Mouse (Mus musculus): ENCODE data around the gene Spon2. TPM values are rescaled to one million over a fixed set of nuclear protein-coding genes. Genes with fewer than 3 reads are reported as not detected.

Spon2 gene
- polyA plus RNA-seq, 1 experiment from 2014 or later, result 4.9 TPM

GRCm38 (mm10) chr5:33214723-33215122 lies 3.5 kb downstream of the Spon2 start:
- no peak for ATAC-seq (ENCODE audit: insufficient number of reproducible peaks, insufficient read depth, low FRiP score, low TSS enrichment, low read depth)
- Histone ChIP-seq H3K36me3 (no peaks in the 10 kb centered on the region), H3K27me3 (no peaks in the 10 kb centered on the region), H3K9ac (no peak overlapping the region), H3K27ac (no peak overlapping the region), H3K9me3 (no peaks in the 10 kb centered on the region), H3K4me1 (peaks cover 21% of the 10 kb centered on the region), H3K4me2 (no peak overlapping the region), H3K4me3 (no peak overlapping the region)
- 71% methylated on average over 4 of the region's 4 CpGs for WGBS

DNA sequence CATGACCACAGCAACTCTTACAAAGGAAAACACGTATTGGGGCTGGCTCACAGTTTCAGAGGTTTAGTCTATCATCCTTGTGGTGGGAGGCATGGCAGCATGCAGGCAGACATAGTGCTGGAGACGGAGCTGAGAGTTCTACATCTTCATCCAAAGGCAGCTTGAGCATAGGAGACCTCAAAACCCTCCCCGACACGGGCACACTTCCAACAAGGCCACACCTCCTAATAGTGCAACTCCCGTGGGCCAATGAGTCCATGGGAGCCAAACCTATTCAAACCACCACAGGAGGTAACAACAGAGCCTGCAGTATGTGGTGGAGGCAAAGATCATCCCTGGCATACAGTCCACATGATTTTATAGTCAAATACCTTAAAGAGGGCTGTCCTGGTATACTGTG lies 7.0 kb downstream of the Spon2 start:
- ATAC-seq (ENCODE audit: insufficient number of reproducible peaks, insufficient read depth, low FRiP score, low TSS enrichment, low read depth), result no peak
- WGBS, result 78% methylated on average over 5 of the region's 5 CpGs

GRCm38 (mm10) chr5:33210515-33210914 lies 7.7 kb downstream of the Spon2 start:
- Histone ChIP-seq H3K4me2 (no peak overlapping the region), H3K27ac (no peak overlapping the region), H3K4me1 (no peaks in the 10 kb centered on the region), H3K9ac (no peak overlapping the region), H3K4me3 (no peak overlapping the region), H3K27me3 (no peaks in the 10 kb centered on the region), H3K9me3 (no peaks in the 10 kb centered on the region), H3K36me3 (no peaks in the 10 kb centered on the region)
- ATAC-seq (ENCODE audit: insufficient number of reproducible peaks, insufficient read depth, low FRiP score, low TSS enrichment, low read depth), result no peak
- WGBS, result 88% methylated on average over 3 of the region's 3 CpGs

More for the DNA sequence above, 7.0 kb downstream of the Spon2 start:
- Histone ChIP-seq H3K4me1 (no peaks in the 10 kb centered on the region), H3K36me3 (no peaks in the 10 kb centered on the region), H3K9me3 (no peaks in the 10 kb centered on the region), H3K27ac (no peak overlapping the region), H3K4me3 (no peak overlapping the region), H3K4me2 (no peak overlapping the region), H3K9ac (no peak overlapping the region), H3K27me3 (no peaks in the 10 kb centered on the region)

GRCm38 (mm10) chr5:33208533-33209245 lies 9.6 kb downstream of the Spon2 start:
- Histone ChIP-seq H3K4me2 (no peak overlapping the region), H3K4me1 (no peaks in the 10 kb centered on the region), H3K4me3 (no peak overlapping the region), H3K9me3 (no peaks in the 10 kb centered on the region), H3K9ac (no peak overlapping the region), H3K27me3 (no peaks in the 10 kb centered on the region), H3K36me3 (no peaks in the 10 kb centered on the region), H3K27ac (no peak overlapping the region)
- no peak for ATAC-seq (ENCODE audit: insufficient number of reproducible peaks, insufficient read depth, low FRiP score, low TSS enrichment, low read depth)
- WGBS, result 59% methylated on average over 14 of the region's 14 CpGs

DNA sequence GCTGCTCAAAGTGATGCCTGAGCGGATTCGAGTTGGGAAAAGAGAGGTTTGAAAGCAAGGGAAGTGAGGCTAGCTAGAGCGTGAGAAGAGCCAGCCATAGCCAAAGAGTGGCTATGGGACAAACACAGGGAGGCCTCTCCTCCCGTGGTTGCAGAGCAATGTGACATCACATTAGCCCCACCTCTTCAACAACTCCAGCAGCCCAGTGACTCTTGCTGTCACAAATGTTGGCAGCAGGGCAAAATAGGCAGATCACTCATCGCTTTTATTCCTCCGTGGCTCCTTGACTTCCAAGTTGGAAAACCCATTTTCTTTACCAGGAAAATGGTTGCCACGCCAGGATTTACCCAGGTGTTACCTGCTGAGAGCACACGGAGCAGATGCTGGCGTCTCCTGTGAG lies 11.1 kb downstream of the Spon2 start:
- no peaks in the 10 kb centered on the region for H3K36me3 ChIP-seq
- ATAC-seq (ENCODE audit: insufficient number of reproducible peaks, insufficient read depth, low FRiP score, low TSS enrichment, low read depth), result no peak
- no peak overlapping the region for H3K4me3 ChIP-seq
- no peaks in the 10 kb centered on the region for H3K9me3 ChIP-seq
- H3K27ac ChIP-seq, result no peak overlapping the region
- WGBS, result 52% methylated on average over 9 of the region's 9 CpGs
- H3K4me2 ChIP-seq, result no peak overlapping the region
- no peaks in the 10 kb centered on the region for H3K4me1 ChIP-seq
- no peak overlapping the region for H3K9ac ChIP-seq
- 0 out of 2 replicates have a peak, but pooled peaks cover 7% of the 10 kb centered on the region for H3K27me3 ChIP-seq

DNA sequence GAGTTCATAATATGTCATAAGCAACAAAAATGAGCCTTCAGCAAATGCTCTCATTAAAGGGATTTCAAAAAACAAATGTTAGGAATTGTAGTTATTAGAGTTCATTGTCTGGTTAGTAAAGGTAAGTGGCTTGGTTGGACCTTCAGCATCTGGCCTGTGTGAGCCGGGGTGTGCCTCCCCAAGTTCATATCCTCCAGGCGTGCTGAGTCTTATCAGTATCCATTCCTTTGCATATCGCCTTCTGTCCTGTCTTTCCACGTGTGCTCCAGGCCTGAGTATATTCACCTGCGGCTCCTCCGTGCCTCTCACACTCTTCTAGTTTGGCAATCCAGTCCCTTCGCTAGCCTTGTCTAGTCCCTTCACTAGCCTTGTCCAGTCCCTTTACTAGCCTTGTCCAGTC lies 11.9 kb downstream of the Spon2 start:
- 81% methylated on average over 7 of the region's 7 CpGs for WGBS
- H3K27me3 ChIP-seq, result 0 out of 2 replicates have a peak, but pooled peaks cover 7% of the 10 kb centered on the region
- H3K4me1 ChIP-seq, result no peaks in the 10 kb centered on the region
- ATAC-seq (ENCODE audit: insufficient number of reproducible peaks, insufficient read depth, low FRiP score, low TSS enrichment, low read depth), result no peak
- no peak overlapping the region for H3K4me2 ChIP-seq
- H3K4me3 ChIP-seq, result no peak overlapping the region
- H3K9me3 ChIP-seq, result no peaks in the 10 kb centered on the region
- no peak overlapping the region for H3K27ac ChIP-seq
- no peaks in the 10 kb centered on the region for H3K36me3 ChIP-seq
- no peak overlapping the region for H3K9ac ChIP-seq

DNA sequence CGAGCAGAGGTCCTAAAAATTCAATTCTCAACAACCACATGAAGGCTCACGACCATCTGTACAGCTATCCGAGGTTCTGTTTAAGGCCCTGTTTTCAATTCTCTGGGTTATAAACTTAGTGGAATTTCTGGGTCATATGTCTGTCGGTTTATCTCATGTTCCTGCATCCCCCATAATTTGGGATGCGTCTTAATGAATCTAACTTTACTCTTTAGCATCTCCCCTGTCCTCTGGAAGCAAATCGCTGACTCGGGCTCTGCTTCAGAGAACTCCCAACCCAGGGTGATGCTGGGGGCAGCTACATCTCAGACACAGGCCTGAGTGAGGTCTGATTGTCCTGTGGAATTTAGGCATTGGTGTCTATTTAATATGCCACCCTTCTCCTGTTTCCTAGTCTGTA lies 14.0 kb downstream of the Spon2 start:
- no peak overlapping the region for H3K4me3 ChIP-seq
- no peak for ATAC-seq (ENCODE audit: insufficient number of reproducible peaks, insufficient read depth, low FRiP score, low TSS enrichment, low read depth)
- 62% methylated on average over 7 of the region's 7 CpGs for WGBS
- no peak overlapping the region for H3K27ac ChIP-seq
- 0 out of 2 replicates have a peak, but pooled peaks cover 7% of the 10 kb centered on the region for H3K27me3 ChIP-seq
- no peak overlapping the region for H3K9ac ChIP-seq
- H3K4me2 ChIP-seq, result peak overlapping the region; percentile 54
- H3K9me3 ChIP-seq, result no peaks in the 10 kb centered on the region
- H3K4me1 ChIP-seq, result no peaks in the 10 kb centered on the region
- H3K36me3 ChIP-seq, result no peaks in the 10 kb centered on the region

GRCm38 (mm10) chr5:33203691-33204242 lies 14.5 kb downstream of the Spon2 start:
- Histone ChIP-seq H3K27me3 (0 out of 2 replicates have a peak, but pooled peaks cover 7% of the 10 kb centered on the region), H3K9me3 (no peaks in the 10 kb centered on the region), H3K27ac (no peak overlapping the region), H3K4me2 (peak overlapping the region; percentile 54), H3K9ac (peak overlapping the region; percentile 37; the same call in 1 of the 2 replicates), H3K4me3 (peak overlapping the region; percentile 24), H3K4me1 (no peaks in the 10 kb centered on the region), H3K36me3 (no peaks in the 10 kb centered on the region)
- ATAC-seq (ENCODE audit: insufficient number of reproducible peaks, insufficient read depth, low FRiP score, low TSS enrichment, low read depth), result 0 out of 2 replicates have a peak, but pooled peaks have one; percentile 69
- WGBS, result 11% methylated on average over 9 of the region's 9 CpGs

GRCm38 (mm10) chr5:33203171-33203565 lies 15.1 kb downstream of the Spon2 start:
- WGBS, result 80% methylated on average over 6 of the region's 6 CpGs
- ATAC-seq (ENCODE audit: insufficient number of reproducible peaks, insufficient read depth, low FRiP score, low TSS enrichment, low read depth), result no peak
- no peaks in the 10 kb centered on the region for H3K36me3 ChIP-seq
- 0 out of 2 replicates have a peak, but pooled peaks cover 7% of the 10 kb centered on the region for H3K27me3 ChIP-seq
- no peaks in the 10 kb centered on the region for H3K9me3 ChIP-seq
- no peak overlapping the region for H3K4me3 ChIP-seq
- H3K9ac ChIP-seq, result no peak overlapping the region
- H3K27ac ChIP-seq, result no peak overlapping the region
- no peak overlapping the region for H3K4me2 ChIP-seq
- H3K4me1 ChIP-seq, result no peaks in the 10 kb centered on the region

GRCm38 (mm10) chr5:33202516-33203170 lies 15.6 kb downstream of the Spon2 start:
- Histone ChIP-seq H3K9me3 (no peaks in the 10 kb centered on the region), H3K27me3 (0 out of 2 replicates have a peak, but pooled peaks cover 7% of the 10 kb centered on the region), H3K4me1 (no peaks in the 10 kb centered on the region), H3K27ac (no peak overlapping the region), H3K4me3 (no peak overlapping the region), H3K36me3 (no peaks in the 10 kb centered on the region), H3K4me2 (no peak overlapping the region), H3K9ac (no peak overlapping the region)
- WGBS, result 85% methylated on average over 13 of the region's 13 CpGs
- no peak for ATAC-seq (ENCODE audit: insufficient number of reproducible peaks, insufficient read depth, low FRiP score, low TSS enrichment, low read depth)

GRCm38 (mm10) chr5:33201697-33202096 lies 16.6 kb downstream of the Spon2 start:
- no peak overlapping the region for H3K9ac ChIP-seq
- H3K36me3 ChIP-seq, result no peaks in the 10 kb centered on the region
- H3K4me1 ChIP-seq, result no peaks in the 10 kb centered on the region
- no peak overlapping the region for H3K4me2 ChIP-seq
- H3K27ac ChIP-seq, result no peak overlapping the region
- 0 out of 2 replicates have a peak, but pooled peaks cover 7% of the 10 kb centered on the region for H3K27me3 ChIP-seq
- no peaks in the 10 kb centered on the region for H3K9me3 ChIP-seq
- H3K4me3 ChIP-seq, result no peak overlapping the region
- 64% methylated on average over 13 of the region's 13 CpGs for WGBS
- no peak for ATAC-seq (ENCODE audit: insufficient number of reproducible peaks, insufficient read depth, low FRiP score, low TSS enrichment, low read depth)

- ATAC-seq (ENCODE audit: insufficient number of reproducible peaks, insufficient read depth, low FRiP score, low TSS enrichment, low read depth), result no peak
Measured at GRCm38 (mm10) chr5:33200071-33200470, 18.2 kb downstream of the Spon2 start.

More at GRCm38 (mm10) chr5:33200071-33200470, 18.2 kb downstream of the Spon2 start:
- Histone ChIP-seq H3K4me2 (no peak overlapping the region), H3K4me1 (no peaks in the 10 kb centered on the region), H3K4me3 (no peak overlapping the region), H3K27me3 (0 out of 2 replicates have a peak, but pooled peaks cover 7% of the 10 kb centered on the region), H3K9ac (no peak overlapping the region), H3K9me3 (no peaks in the 10 kb centered on the region), H3K36me3 (no peaks in the 10 kb centered on the region), H3K27ac (no peak overlapping the region)
- WGBS, result 56% methylated on average over 1 of the region's 1 CpGs
